Mouse (Mus musculus) cortical plate, adult 2 months (tissue): Measurements from ENCODE around the gene Carmil3. TPM values are rescaled to one million over a fixed set of nuclear protein-coding genes. Genes with fewer than 3 reads are reported as not detected.

Source experiments
- H3K27ac ChIP-seq: fragments of 200-500 bp; 2 replicates; pipeline ENCODE4 v1.5.1; 2012; ENCODE audit warnings: low read length, control low read depth, inconsistent platforms; ENCODE audit not compliant: insufficient read depth
- H3K4me1 ChIP-seq: fragments of 200-500 bp; 2 replicates; pipeline ENCODE4 v1.6.1; 2011; ENCODE audit warnings: low read length; ENCODE audit not compliant: control insufficient read depth, insufficient read depth
- H3K4me3 ChIP-seq: fragments of 200-500 bp; 2 replicates; pipeline ENCODE4 v1.5.1; 2011; ENCODE audit warnings: mild to moderate bottlenecking, low read length, control low read depth; ENCODE audit not compliant: insufficient read depth
- CTCF ChIP-seq: fragments of 200-500 bp; IDR thresholded peaks from 2 replicates; pipeline ENCODE4 v1.5.1; 2011; ENCODE audit warnings: mild to moderate bottlenecking, control low read depth, low read length; ENCODE audit not compliant: insufficient read depth; ENCODE audit errors: extremely low read depth
- POLR2A ChIP-seq: fragments of 200-500 bp; IDR thresholded peaks from 2 replicates; pipeline ENCODE4 v1.6.1; 2011; ENCODE audit warnings: mild to moderate bottlenecking, low read length, control low read depth; ENCODE audit not compliant: insufficient read depth; ENCODE audit errors: extremely low read depth
- polyA plus RNA-seq: library from polyadenylated mRNA; depleted of rRNA; stranded (reverse); fragments of >200 nt; gene quantifications from 2 replicates; pipeline ENCODE4 v1.2.3, GENCODE M21; 2012

The Carmil3 gene
- polyA plus RNA-seq, 1 experiment = 56.0 TPM

- Histone ChIP-seq H3K27ac (no peak overlapping the region), H3K4me3 (no peak overlapping the region), H3K4me1 (0 out of 2 replicates have a peak, but pooled peaks cover under 1% of the 10 kb centered on the region)
- no peak for TF ChIP-seq CTCF
- no peak for TF ChIP-seq POLR2A
These were observed 23.5 kb downstream of the Carmil3 start for GRCm38 (mm10) chr14:55513927-55514326.

- Histone ChIP-seq H3K4me3 (no peak overlapping the region), H3K27ac (no peak overlapping the region), H3K4me1 (peaks cover 8% of the 10 kb centered on the region)
- TF ChIP-seq POLR2A (no peak), CTCF (no peak)
These were observed 25.4 kb downstream of the Carmil3 start for GRCm38 (mm10) chr14:55515846-55516245.

- TF ChIP-seq POLR2A (0 out of 2 replicates have a peak, but pooled peaks have one; percentile 2), CTCF (no peak)
- Histone ChIP-seq H3K4me3 (no peak overlapping the region), H3K4me1 (peaks cover 8% of the 10 kb centered on the region), H3K27ac (no peak overlapping the region)
These were observed 28.4 kb downstream of the Carmil3 start for GRCm38 (mm10) chr14:55518897-55519296.

GRCm38 (mm10) chr14:55519604-55520003 lies 29.2 kb downstream of the Carmil3 start:
- Histone ChIP-seq H3K27ac (no peak overlapping the region), H3K4me3 (no peak overlapping the region)

GRCm38 (mm10) chr14:55520451-55521361 lies 30.3 kb downstream of the Carmil3 start:
- Histone ChIP-seq H3K27ac (no peak overlapping the region), H3K4me1 (peaks cover 8% of the 10 kb centered on the region), H3K4me3 (peak overlapping the region; percentile 22)
- TF ChIP-seq CTCF = 0 out of 2 replicates have a peak, but pooled peaks have one; percentile 5
- no peak for TF ChIP-seq POLR2A

More at GRCm38 (mm10) chr14:55519604-55520003, 29.2 kb downstream of the Carmil3 start:
- TF ChIP-seq POLR2A = no peak
- TF ChIP-seq CTCF = no peak
- peaks cover 8% of the 10 kb centered on the region for H3K4me1 ChIP-seq

- TF ChIP-seq CTCF = no peak
- no peak for TF ChIP-seq POLR2A
- H3K27ac ChIP-seq = no peak overlapping the region
- peaks cover 7% of the 10 kb centered on the region for H3K4me1 ChIP-seq
- no peak overlapping the region for H3K4me3 ChIP-seq
These were observed 33.6 kb downstream of the Carmil3 start for GRCm38 (mm10) chr14:55524062-55524461.

- Histone ChIP-seq H3K4me3 (no peak within 1 kb of the TSS), H3K4me1 (peaks cover 2% of the 10 kb centered on the region), H3K27ac (no peak within 1 kb of the TSS)
- TF ChIP-seq POLR2A (no peak), CTCF (no peak)
These were observed 34.3 kb downstream of the Carmil3 start, which contains the start of gene Nrl for GRCm38 (mm10) chr14:55524785-55525184. Nrl (minus strand) TSS chr14:55524981.

GRCm38 (mm10) chr14:55526674-55527073 lies 36.2 kb downstream of the Carmil3 start:
- Histone ChIP-seq H3K4me1 (no peaks in the 10 kb centered on the region), H3K27ac (no peak overlapping the region), H3K4me3 (no peak overlapping the region)
- TF ChIP-seq CTCF (no peak), POLR2A (no peak)

GRCm38 (mm10) chr14:55527940-55528339 lies 37.5 kb downstream of the Carmil3 start:
- peak; percentile 48 for TF ChIP-seq CTCF
- TF ChIP-seq POLR2A = no peak
- Histone ChIP-seq H3K4me1 (no peaks in the 10 kb centered on the region), H3K27ac (no peak overlapping the region), H3K4me3 (no peak overlapping the region)
